Mouse (Mus musculus) limb, embryonic 14.5 days (tissue): Measurements from ENCODE around the gene S100a4. TPM values are rescaled to one million over a fixed set of nuclear protein-coding genes. Genes with fewer than 3 reads are reported as not detected.

ENCODE experiments used
- ATAC-seq: fragments of 200-750 bp; cut with Nextera tagmentation; 2 replicates; pipeline ENCODE4 v1.8.0; 2017; ENCODE audit warnings: low read depth, moderate number of reproducible peaks, moderate TSS enrichment; ENCODE audit not compliant: low FRiP score
- DNase-seq: peaks from one replicate; pipeline ENCODE4 v3.0.0-alpha.2; 2015; ENCODE audit warnings: low spot score
- H3K27ac ChIP-seq: fragments of 300-500 bp; sonication (generic); replicated peaks from 2 replicates; pipeline ENCODE4 v1.5.1; 2014; ENCODE audit warnings: low read depth, mild to moderate bottlenecking, low read length, moderate library complexity, mixed read lengths
- H3K27me3 ChIP-seq: fragments of 300-500 bp; sonication (generic); 2 replicates; pipeline ENCODE4 v1.6.1; 2014; ENCODE audit warnings: low read length, mixed read lengths; ENCODE audit not compliant: control insufficient read depth, insufficient read depth
- H3K36me3 ChIP-seq: fragments of 300-500 bp; sonication (generic); 2 replicates; pipeline ENCODE4 v1.6.1; 2014; ENCODE audit warnings: mild to moderate bottlenecking, low read length, moderate library complexity, mixed read lengths; ENCODE audit not compliant: control insufficient read depth, insufficient read depth
- H3K4me1 ChIP-seq: fragments of 300-500 bp; sonication (generic); 2 replicates; pipeline ENCODE4 v1.6.1; 2014; ENCODE audit warnings: antibody characterized with exemption, low read length, mixed read lengths; ENCODE audit not compliant: control insufficient read depth, insufficient read depth
- H3K4me2 ChIP-seq: fragments of 300-500 bp; sonication (generic); replicated peaks from 2 replicates; pipeline ENCODE4 v1.6.1; 2014; ENCODE audit warnings: low read depth, mild to moderate bottlenecking, low read length, moderate library complexity; ENCODE audit not compliant: severe bottlenecking
- H3K4me3 ChIP-seq: fragments of 300-500 bp; sonication (generic); replicated peaks from 2 replicates; pipeline ENCODE4 v1.5.1; 2014; ENCODE audit warnings: low read length
- H3K9ac ChIP-seq: fragments of 300-500 bp; sonication (generic); 2 replicates; pipeline ENCODE4 v1.6.1; 2014; ENCODE audit warnings: mild to moderate bottlenecking, low read depth, low read length, moderate library complexity; ENCODE audit not compliant: severe bottlenecking
- H3K9me3 ChIP-seq: fragments of 300-500 bp; sonication (generic); 2 replicates; pipeline ENCODE4 v1.6.1; 2016; ENCODE audit warnings: low read length; ENCODE audit not compliant: control insufficient read depth
- POLR2A ChIP-seq: fragments of 200-500 bp; IDR thresholded peaks from 2 replicates; pipeline ENCODE4 v1.8.0; 2012; ENCODE audit warnings: inconsistent platforms, mild to moderate bottlenecking, moderate library complexity, borderline replicate concordance; ENCODE audit not compliant: insufficient read depth, insufficient read length; ENCODE audit errors: extremely low read depth
- WGBS: fragments of 180-500 bp; shearing (Covaris S2); extraction: QIAGEN DNeasy Blood & Tissue Kit; methylation state at CpG from one replicate; pipeline ENCODE4 v1.1.7; 2014; 5-methylcytosine and 5-hydroxymethylcytosine counted together
- polyA plus RNA-seq, 2 experiments: library from polyadenylated mRNA; depleted of rRNA in 1 of 2; stranded (reverse) in 1 of 2; unstranded in 1 of 2; fragments of >200 nt; fragmentation: Nextera tagmentation in 1 of 2; extraction: Ambion mirVana in 1 of 2; gene quantifications; 2 replicates each; pipeline versions ENCODE4 v1.2.1 to v1.2.3; 2012 to 2014

The S100a4 gene
- polyA plus RNA-seq, 2 experiments = 18.0 to 26.2 TPM

- DNase-seq (no peak), ATAC-seq (no peak)
- Histone ChIP-seq H3K27me3 (no peaks in the 10 kb centered on the region), H3K4me3 (no peak overlapping the region), H3K4me2 (no peak overlapping the region), H3K36me3 (no peaks in the 10 kb centered on the region), H3K9ac (no peak overlapping the region), H3K4me1 (peaks cover 4% of the 10 kb centered on the region; the same call in 1 of the 2 replicates), H3K27ac (no peak overlapping the region), H3K9me3 (no peaks in the 10 kb centered on the region)
- 70% methylated on average over 10 of the region's 10 CpGs for WGBS
- no peak for TF ChIP-seq POLR2A
Measured at GRCm38 (mm10) chr3:90576351-90577001, 27.1 kb upstream of the S100a4 start.

GRCm38 (mm10) chr3:90579433-90579832, 24.1 kb upstream of the S100a4 start:
- ATAC-seq = no peak

GRCm38 (mm10) chr3:90581141-90581540, 22.4 kb upstream of the S100a4 start:
- H3K27ac ChIP-seq = no peak overlapping the region
- H3K9ac ChIP-seq = no peak overlapping the region
- ATAC-seq = no peak
- H3K4me1 ChIP-seq = peaks cover 7% of the 10 kb centered on the region
- no peaks in the 10 kb centered on the region for H3K36me3 ChIP-seq
- TF ChIP-seq POLR2A = no peak
- no peak overlapping the region for H3K4me2 ChIP-seq
- no peak for DNase-seq
- no peak overlapping the region for H3K4me3 ChIP-seq
- H3K27me3 ChIP-seq = no peaks in the 10 kb centered on the region
- 95% methylated on average over 5 of the region's 5 CpGs for WGBS
- no peaks in the 10 kb centered on the region for H3K9me3 ChIP-seq

More at GRCm38 (mm10) chr3:90579433-90579832, 24.1 kb upstream of the S100a4 start:
- H3K27me3 ChIP-seq = no peaks in the 10 kb centered on the region
- H3K4me1 ChIP-seq = peaks cover 4% of the 10 kb centered on the region; the same call in 1 of the 2 replicates
- H3K27ac ChIP-seq = no peak overlapping the region
- H3K36me3 ChIP-seq = no peaks in the 10 kb centered on the region
- H3K4me2 ChIP-seq = no peak overlapping the region
- DNase-seq = peak; percentile 42
- 47% methylated on average over 7 of the region's 7 CpGs for WGBS
- no peak overlapping the region for H3K4me3 ChIP-seq
- no peak for TF ChIP-seq POLR2A
- H3K9ac ChIP-seq = no peak overlapping the region
- H3K9me3 ChIP-seq = no peaks in the 10 kb centered on the region

DNA sequence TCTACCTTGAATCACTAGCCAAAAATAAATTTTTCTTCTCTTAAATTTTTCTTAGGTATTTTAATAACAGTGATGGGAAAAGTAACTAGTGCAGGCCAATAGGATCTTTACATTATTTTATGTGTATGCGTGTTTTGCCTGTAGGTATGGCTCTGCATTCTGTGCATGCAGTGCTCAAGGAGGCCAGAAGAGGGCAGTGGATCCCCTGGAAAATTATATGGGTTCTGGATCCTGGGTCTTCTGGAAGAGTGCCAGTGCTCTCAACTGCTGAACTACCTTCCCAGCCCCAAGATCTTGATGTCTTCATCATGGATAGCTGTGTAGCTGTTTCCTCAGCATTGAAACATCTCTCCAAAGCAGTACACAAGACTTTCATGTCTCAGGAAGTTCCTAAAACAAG, 21.4 kb upstream of the S100a4 start:
- H3K27me3 ChIP-seq = no peaks in the 10 kb centered on the region
- H3K9ac ChIP-seq = no peak overlapping the region
- H3K4me2 ChIP-seq = no peak overlapping the region
- H3K4me3 ChIP-seq = no peak overlapping the region
- peaks cover 12% of the 10 kb centered on the region for H3K4me1 ChIP-seq
- no peaks in the 10 kb centered on the region for H3K36me3 ChIP-seq
- ATAC-seq (no peak), DNase-seq (no peak)
- no peak for TF ChIP-seq POLR2A
- H3K27ac ChIP-seq = no peak overlapping the region
- WGBS = 87% methylated on average over 1 of the region's 1 CpGs
- no peaks in the 10 kb centered on the region for H3K9me3 ChIP-seq

- Histone ChIP-seq H3K27ac (no peak overlapping the region), H3K4me2 (no peak overlapping the region), H3K9ac (no peak overlapping the region), H3K27me3 (no peaks in the 10 kb centered on the region), H3K36me3 (no peaks in the 10 kb centered on the region), H3K9me3 (no peaks in the 10 kb centered on the region), H3K4me3 (no peak overlapping the region), H3K4me1 (peaks cover 12% of the 10 kb centered on the region)
- DNase-seq (no peak), ATAC-seq (no peak)
- no peak for TF ChIP-seq POLR2A
- 83% methylated on average over 4 of the region's 4 CpGs for WGBS
Measured at GRCm38 (mm10) chr3:90582556-90582955, 21.0 kb upstream of the S100a4 start.
